Mouse (Mus musculus): ENCODE measurements around the gene Gm10964.

GRCm38 (mm10) chr3:103777940-103778339, 38.8 kb downstream of the Gm10964 start:
- TF ChIP-seq CTCF (IDR thresholded peaks at IDR 0.05; ENCODE audit: borderline replicate concordance, insufficient read depth, low read length) (no peak), POLR2A (IDR thresholded peaks at IDR 0.05; ENCODE audit: low read depth, low read length) (no peak)
